Mouse (Mus musculus) left cerebral cortex, postnatal 4 days (tissue): ENCODE results near the gene Disp2. TPM values are rescaled to one million over a fixed set of nuclear protein-coding genes. Genes with fewer than 3 reads are reported as not detected.

Source experiments
- DNase-seq: peaks from one replicate; pipeline ENCODE4 v3.0.0-alpha.2; 2022
- intact Hi-C: fragments of 180-260 bp; cut with DNase I; formaldehyde crosslinking; loops from one replicate; pipeline ENCODE4 v1.15.1; 2025
- total RNA-seq, 2 experiments: library from RNA; stranded (reverse); gene quantifications; 2 replicates each; pipeline ENCODE4 v1.2.3; 2021

Disp2 gene
- total RNA-seq, 2 experiments from 2014 or later: 109 to 128 TPM

DNA sequence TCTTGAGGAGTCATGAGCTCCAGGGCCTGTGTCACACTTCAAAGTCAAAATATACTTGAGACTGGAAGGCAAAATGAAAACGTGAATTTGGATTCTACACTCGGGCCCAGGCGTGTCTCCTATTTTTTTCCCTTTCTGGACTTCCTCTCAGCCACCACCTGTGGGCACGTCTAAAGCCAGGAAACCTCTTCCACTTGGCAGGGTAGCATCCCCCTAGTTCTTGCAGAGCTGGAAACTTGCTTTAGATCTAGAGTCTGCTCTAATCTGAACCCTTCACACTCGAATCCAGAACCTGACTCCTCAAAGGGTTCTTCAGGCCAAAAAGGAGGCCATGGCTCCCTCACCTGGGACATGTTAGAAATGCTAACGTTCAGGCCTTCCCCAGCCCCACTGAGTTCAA, 24.1 kb upstream of the Disp2 start:
- no peak for DNase-seq
- intact Hi-C loops: no loop called here

DNA sequence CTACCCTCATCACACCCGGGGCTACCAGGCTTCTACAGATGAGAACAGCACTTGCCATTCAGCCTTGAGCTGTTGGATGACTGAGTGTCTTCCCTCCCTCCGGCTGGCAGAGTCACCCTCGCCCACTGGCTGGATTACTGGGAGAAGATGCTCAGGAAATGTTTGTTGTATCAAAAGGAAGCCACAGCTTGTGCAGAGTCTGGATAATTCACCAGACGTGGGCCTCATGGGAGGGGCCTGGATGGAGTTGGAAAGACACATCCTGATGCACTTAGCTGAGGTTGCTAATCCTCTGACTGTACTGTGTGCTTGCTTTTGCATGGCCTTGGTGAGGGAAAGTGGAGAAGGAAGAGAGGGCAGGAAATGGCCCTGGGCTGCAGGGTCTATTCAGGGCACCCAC, 23.4 kb upstream of the Disp2 start:
- intact Hi-C loops: no loop called here
- no peak for DNase-seq

DNA sequence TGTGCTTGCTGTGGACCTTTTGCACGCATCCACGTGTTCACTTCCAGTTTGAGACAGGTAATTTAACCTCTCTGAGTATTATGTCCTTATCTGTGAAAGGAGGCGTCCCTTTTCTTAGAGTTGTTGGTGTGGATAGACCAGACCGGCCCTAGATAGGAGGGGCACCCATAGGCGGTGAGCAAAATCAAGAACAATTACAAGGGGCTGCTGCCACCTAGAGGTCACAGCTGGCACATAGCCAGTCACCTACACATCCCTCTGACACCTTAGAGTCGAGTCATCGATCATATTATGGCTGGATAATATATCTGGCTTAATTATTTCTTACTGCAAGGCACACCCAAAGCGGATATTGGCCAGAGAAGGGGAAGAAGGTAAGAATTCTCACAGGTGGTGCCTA, 19.7 kb upstream of the Disp2 start:
- intact Hi-C loops: no loop called here
- peak; percentile 71 for DNase-seq

DNA sequence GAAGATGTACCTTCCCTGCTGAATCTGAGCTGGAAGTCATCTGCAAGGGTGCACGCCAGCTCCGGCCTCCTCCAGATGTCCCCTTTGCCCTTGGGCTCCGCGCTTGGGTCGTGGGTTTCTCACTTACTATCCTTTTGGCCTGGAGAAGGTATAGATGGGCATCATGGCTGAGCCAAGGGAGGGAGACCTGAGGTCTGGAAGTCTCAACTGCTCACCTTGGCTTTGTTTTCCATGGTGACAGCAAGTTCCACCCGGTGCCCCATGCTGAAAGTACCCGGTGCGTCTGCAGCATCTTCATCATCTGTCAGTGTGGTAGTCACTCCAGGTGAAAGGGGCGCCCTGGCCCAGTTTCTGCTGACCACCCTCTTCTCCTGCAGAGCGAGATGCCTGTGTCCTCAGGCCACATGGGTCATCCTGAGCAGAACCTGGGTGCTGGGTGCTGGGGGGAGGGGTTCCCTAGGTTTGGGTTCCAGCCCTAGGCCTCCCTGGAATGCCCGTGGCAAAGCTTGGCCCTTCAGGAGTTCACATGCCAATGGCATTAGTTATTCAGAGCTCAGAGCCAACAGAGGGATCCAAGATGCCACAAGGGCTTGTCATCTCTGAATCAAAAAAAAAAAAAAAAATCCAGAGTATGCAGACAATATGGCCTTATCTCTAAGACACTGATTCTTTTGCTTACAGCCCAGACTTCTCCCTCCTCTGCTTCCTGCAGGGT, 19.1 kb upstream of the Disp2 start:
- intact Hi-C loops: no loop called here
- DNase-seq: no peak

DNA sequence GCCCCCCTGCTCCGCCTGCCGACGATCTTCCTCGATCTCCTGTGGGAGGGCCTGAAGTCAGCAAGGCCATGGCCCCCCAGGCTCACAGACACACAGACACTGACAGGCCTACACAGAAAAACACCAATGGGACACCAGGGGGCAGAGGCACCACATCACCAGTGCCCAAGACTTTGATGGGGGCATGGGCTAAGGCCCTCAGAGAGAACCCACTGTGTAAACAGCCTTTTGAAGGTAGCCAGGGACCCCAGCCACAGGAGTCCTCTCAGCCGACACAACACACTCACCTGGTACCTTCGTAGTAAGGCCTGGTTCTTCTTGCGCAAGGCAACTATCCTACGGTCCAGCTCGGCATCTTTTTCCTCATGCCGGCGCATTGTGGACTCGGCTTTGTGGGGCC, 18.2 kb upstream of the Disp2 start:
- intact Hi-C loops: no loop called here
- DNase-seq: no peak

DNA sequence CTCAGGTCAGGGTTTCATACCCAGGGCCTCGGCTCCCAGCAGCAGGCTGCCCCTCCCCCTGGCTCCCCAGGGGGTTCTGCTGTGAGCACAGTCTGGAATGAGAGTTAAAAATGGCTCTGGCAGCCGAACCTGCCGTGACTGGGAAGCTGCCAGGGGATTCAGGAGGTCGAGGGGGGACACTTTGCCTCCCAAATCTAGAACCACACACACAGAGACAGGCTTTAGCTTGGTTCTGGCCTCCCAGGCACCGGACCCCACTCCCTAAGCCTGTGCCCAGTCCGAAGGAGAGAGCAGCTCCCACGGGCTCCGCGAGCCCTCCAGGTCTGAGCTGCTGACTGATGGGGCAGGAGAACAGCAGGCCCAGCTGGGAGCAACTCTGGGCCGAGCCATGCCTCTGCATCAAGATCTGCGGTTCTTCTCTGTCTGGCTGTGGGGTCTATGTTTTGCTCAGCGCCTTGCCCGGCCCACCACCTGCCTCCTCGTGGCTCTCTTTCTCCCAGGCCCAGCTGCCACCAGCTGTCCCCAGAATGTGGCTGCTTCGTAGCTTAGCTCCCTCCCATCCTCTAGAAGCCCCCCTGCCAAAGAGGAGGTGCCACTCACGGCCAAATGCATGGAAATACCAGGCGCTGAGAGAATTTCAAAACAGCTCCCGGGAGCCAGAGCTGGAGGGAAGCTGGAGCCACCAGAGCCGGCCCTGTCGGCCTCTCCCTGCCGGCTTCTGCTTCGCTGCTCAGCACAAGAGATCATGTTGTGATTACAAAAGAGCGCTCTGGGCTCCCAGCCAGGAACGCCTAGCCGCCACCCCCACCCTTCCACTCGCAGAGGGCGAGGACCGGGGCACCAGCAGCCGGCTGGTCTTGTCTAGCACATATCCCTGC, 17.4 kb upstream of the Disp2 start, which contains the start of gene Ccdc9b:
Ccdc9b (minus strand) TSS at position 756 of the 878 bp plus-strand sequence.
- intact Hi-C loops: no loop called here
- peak; percentile 94 for DNase-seq

DNA sequence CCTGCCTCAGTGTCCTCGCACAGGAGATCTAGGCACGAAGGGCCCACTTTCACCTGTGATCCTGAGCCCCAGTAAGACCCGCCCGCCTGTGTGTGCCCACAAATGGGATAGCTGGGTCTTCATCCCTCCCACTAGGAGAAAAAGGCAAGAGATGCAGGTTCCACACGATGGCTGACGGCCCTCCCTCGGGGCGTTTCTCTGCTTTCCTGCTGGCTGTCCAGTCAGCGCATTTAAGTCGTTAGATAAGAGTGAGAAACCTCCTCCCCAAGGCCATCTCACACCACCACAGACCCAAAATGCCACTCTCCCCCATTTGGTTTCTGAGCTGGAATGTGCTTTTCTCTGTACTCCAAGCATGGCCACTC, 16.8 kb upstream of the Disp2 start:
- no peak for DNase-seq
- intact Hi-C loops: no loop called here

DNA sequence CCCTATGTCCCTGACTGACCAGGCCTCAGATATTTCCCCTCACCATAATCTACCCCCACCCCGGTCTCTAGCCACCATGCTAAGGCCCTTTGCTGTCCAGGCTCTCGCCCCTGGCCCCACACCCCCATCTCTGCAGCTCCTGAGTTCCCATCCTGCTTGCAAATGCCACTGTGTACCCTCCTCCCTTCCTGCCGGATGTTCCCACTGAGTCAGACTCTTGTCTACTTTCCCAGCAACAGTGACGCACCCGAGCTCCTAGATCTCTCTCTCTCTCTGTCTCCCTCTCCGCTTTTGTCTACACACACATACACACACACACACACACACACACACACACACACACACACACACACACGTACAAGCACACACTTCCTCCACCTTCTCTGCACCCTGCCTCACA, 16.1 kb upstream of the Disp2 start:
- intact Hi-C loops: no loop called here
- no peak for DNase-seq

DNA sequence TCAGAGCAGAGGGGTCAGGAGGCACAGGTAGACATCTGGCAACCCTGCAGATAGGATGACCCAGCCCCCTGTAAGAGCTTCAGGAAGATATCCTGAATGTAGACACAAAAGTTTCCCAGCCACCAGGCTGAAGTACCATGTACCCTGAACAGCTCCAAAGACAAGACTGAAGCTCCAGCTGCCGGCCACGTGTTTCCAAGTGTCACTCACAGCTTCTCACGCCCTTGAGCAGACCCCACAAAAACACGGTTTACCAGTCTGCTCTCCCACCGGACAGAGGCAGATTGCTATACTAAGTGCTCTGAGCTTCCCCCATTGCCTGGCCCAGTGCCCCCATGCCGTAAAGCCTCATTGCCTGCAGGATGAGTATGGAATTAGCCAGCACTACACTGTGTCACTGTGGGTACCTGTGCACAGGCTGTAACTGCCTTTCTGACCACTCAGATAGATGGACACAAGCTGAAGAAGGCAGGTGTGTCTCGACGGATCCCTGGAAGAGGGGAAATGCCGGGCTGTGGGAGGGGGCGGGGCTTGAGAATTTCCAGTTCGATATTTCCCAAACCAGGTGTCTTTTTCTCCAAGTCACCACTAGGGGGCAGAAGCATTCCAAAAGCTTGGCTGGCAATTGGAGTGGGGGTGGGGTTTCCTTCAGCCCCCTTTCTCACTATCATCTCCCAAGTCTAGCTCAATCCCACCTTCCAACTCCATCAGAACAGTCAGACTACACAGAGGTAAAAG, 15.3 kb upstream of the Disp2 start:
- peak; percentile 68 for DNase-seq
- intact Hi-C loops: no loop called here

DNA sequence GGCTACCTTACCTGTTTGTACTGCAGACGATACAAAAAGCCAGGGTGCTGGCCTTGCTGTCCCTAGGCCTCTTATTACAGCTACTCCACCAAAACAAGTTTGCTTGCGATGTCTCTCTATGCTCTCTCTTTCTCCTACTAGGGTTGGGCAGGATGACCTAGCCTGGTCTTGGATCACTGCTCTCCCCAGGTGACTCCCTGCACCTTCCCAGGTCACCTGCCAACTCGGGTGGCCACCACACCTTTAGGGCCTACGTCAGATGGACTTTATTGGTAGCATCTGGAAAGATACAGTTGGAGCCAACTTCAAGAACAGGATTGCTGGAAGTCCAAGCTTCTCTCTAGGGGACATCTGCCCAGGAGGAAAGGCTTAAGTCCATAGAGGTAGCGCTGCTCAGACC, 14.6 kb upstream of the Disp2 start:
- intact Hi-C loops: no loop called here
- no peak for DNase-seq

DNA sequence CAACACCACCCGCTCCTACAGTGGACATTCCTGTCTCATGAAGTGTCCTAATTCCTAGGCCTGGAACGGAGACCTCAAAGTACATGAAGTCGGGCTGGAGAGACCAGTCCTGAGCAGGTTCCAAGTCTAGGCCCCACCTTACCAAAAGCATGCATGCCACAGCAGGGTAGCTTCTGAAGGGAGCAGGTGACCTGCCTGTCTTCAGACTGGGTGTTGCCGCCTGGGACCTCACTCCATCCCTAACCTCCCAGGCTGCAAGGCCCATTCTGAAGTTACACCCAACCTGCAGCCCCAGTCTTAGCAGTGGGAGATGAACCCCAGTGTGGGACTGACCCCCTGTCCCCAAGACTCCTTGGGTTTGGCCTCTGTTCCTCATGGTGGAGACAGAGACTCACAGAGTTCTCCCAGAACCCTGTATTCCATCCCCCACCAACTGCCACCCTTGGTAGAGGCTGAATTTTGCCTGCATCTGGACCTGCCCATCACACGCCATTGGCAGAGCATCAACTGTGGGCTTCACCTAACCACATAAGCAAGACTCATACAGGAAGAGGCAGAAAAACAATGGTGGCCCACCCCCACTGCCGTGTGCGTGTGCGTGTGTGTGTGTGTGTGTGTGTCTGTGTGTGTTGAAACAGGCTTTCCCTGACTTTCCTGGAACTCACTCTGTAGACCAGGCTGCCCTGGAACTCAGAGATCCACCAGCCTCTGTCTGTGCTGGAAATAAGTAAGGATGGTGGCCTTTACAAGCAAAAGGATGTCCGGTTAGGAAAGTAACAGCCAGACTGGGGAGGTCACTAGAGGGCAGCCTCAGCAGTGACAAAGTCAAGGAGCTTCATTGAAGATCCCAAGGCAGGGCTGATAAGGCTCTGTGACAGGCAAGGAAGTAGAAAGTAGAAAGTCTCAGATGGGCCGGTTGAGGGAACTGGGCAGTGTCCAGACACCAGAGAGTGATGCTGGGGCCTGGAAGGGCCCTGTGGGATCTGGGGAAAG, 13.2 kb upstream of the Disp2 start:
- intact Hi-C loops: no loop called here
- no peak for DNase-seq

DNA sequence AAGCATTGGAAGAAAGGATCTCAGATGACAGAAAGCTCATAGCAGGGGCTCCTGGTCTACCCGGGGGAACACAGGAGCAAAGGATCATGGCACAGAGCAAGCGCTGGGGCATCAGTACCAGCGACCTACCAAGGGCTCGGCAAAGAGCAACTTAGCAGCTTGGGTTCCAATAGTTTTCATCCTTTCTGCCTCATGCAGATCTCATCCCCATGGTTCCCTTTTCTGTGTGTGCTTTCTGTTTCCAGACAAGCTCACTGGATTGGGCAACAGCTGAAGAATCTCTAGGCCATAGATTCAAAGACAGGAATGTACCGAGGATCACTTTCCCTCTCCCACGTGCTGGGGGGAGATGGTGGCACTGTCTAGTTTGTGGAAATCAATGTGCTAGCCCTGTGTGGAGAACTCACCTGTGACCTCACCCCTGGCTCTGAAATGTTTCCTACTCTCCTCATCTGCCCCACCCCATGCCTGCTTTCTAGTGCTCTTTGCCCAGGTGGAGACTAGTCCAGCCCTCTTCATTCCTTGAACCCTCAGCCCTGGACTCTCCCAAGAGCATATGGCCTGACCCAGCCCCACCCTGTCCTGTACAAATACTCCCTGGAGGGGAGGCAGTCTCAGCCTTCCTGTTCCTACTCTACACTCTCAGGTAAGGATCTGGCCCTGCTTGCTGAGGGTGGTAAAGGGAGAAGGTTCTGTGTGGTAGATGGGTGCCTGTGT, 7.2 kb upstream of the Disp2 start, which contains the start of gene Phgr1:
Phgr1 (plus strand) TSS at position 612 of the 717 bp plus-strand sequence.
- intact Hi-C loops: no loop called here
- no peak for DNase-seq

DNA sequence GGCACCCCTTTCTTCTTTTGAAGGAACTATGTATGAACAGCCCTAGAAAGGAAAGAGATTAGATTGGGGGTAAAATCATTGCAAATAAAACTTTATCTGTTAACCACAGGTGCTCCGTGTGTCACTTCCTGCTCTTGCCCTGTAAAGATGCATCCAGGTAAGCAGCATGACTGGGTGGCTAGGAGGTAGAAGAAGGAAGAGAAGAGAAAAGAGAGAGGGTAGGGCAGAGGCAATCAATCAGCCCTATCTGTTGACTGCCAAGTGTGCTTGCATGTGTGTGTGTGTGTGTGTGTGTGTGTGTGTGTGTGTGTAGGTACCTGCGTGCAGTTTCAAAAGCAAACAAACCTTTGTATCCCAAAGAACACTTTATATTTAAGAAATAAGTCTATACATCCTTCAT, 5.0 kb upstream of the Disp2 start:
- no peak for DNase-seq
- intact Hi-C loops: no loop called here

DNA sequence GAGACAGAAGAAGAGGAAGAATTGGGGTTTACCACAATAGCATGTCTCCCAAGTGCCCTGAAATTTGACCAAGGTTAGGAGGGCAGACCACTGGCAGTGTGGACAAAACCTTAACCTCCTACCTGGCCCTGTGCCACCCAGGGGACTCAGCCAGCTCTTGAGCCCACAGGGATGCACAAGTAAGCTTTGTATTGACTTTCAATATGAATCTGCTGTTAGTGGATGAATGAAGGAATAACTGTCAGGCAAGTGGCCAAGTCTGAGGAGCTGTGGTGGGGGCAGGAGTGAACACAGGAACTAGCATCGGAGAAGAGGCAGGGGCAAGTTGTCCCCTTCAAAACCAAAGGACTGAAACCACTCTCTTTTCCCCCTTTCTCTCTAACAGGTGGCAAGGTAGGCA, 4.1 kb upstream of the Disp2 start:
- intact Hi-C loops: no loop called here
- DNase-seq: peak; percentile 63

DNA sequence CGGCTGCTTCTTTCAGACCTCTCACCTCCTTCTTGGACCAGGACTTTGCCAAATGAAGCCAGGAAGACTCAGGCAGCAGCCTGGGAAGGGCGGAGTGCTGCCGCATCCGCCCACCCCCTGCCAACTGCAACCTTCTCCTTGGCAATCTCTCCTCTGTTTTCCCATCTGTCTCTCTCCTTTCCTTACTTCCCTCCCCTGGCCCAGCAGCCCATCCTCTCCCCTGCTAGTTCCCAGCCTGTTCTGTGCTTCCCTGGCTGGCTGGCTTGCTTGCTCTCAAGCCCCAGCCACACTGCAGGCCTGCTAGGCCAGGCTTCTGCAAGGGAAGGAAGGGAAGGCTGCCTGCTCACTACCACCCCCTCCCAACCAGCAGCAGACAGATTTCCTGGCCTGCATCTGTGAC, 3.7 kb upstream of the Disp2 start:
- intact Hi-C loops: no loop called here
- DNase-seq: peak; percentile 85

DNA sequence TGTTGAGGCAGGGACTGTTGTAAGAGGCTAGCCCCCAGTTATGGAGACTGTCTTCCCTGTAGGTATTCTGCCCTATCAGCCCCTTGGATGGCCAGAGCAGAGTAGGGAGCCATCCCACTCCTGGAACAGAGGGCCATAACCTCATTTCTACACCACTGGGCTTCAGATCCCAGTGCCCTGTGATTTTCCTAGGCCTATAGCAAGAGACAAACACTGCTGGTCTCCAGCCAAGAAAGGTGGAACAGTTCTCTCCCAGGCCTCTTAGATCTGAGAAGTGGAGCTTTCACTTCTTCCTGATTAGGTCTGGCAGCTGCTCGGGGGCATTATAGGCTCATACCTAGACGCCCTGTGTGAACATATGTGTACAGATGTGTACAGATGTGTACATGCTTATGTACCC, 3.2 kb upstream of the Disp2 start:
- no peak for DNase-seq
- intact Hi-C loops: no loop called here

DNA sequence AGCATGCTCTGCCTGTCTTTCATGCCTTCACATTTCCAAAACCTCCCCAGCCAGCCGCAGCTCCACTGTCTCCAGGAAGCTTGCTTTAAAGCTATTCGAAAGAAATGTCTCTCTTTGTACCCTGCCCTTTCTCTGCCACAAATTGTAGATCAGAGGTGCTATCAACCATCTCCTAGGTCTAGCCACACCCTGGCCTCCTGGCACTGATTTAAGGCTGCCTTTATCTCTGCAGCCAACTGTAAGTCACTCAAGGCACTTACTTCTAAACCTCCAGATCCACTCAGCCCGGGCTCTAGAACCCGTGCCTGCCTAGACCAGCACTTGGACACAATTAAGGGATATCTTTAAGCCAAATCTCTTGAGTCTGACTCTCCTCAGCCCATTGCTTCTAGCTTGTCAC, 1.1 kb upstream of the Disp2 start:
- no peak for DNase-seq
- intact Hi-C loops: no loop called here

DNA sequence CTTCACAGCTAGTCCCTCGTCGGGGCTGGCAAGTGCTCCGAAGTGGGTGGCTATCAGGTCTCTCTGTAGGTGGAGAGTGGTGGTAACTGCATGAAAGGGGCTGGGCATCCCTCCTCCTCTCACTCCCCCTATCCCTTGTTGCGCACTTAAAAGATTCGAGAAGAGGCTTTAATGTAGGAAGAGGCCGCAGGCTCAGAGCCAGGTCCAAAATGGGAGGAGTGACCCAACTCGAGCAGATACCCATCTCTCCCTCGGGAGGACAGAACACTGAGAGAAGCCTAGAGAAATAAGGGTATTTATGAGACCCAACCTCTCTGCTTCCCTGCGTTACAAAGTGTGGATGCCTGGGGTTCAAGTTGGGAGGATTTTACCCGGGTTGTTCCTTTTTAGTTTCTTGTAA, 454 bp upstream of the Disp2 start:
- intact Hi-C loops: no loop called here
- no peak for DNase-seq

DNA sequence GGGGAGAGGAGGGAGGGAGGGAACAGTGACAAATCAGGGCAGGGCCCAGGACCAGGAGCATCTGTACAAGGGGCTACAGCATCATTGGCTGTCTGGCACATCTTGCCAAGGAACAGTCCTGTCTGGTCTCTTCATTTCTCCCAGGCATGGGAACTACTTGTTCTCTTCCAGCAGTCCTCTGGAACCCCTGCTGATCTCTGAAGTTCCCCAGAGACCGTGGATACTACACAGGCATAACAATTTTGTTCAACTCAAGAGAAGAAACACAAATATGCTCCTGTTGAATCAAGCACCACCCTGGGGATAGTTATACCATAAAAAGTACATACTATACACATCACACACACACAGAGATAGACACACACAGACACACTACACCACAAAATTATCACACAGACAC, 1.6 kb downstream of the Disp2 start:
- no peak for DNase-seq
- intact Hi-C loops: no loop called here

DNA sequence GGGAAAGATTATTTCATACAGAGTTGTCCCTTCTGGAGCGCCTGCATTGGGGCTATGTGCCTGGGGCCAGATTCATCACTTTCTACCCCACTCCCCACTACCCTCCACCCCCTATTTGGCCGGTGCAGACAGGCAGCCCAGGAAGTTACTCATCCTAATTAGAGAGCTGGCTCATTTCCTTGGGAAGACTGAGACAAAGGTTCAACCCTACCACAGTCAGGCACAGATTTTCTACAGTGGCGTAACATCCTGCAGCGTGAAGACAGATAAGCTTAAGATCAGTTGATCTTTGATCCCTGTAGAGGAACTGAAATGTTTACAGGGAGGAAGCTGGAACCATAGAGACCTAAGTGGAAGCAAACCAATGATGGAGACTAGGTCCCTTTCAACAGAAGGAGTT, 2.8 kb downstream of the Disp2 start:
- no peak for DNase-seq
- intact Hi-C loops: no loop called here
